Mouse (Mus musculus) MEL (cell line): ENCODE data around the gene Rabep2.

ENCODE experiments used
- CTCF ChIP-seq, 3 experiments: IDR thresholded peaks in 2 of 3; conservative IDR thresholded peaks in 1 of 3; 2 replicates each; pipeline ENCODE4 v1.5.1; 2011 to 2012; ENCODE audit warnings: low read length in 3 of 3, low read depth in 2 of 3, mild to moderate bottlenecking in 2 of 3, improper control_type of control experiment in 1 of 3, inconsistent platforms in 1 of 3, mixed read lengths in 1 of 3, moderate library complexity in 1 of 3; ENCODE audit not compliant: control insufficient read depth in 1 of 3, insufficient read depth in 1 of 3, poor library complexity in 1 of 3, severe bottlenecking in 1 of 3
- EP300 ChIP-seq, 2 experiments: IDR thresholded peaks; 2 replicates each; pipeline ENCODE4 v1.6.1; 2011; ENCODE audit warnings: improper control_type of control experiment in 2 of 2, low read length in 2 of 2, low read depth in 1 of 2, mild to moderate bottlenecking in 1 of 2
- GABPA ChIP-seq: IDR thresholded peaks from 2 replicates; pipeline ENCODE4 v1.6.1; 2012; ENCODE audit warnings: low read depth, mild to moderate bottlenecking, inconsistent platforms, low read length, improper control_type of control experiment, moderate library complexity
- GATA1 ChIP-seq: IDR thresholded peaks from 2 replicates; pipeline ENCODE4 v1.6.1; 2011; ENCODE audit warnings: low read depth, low read length, improper control_type of control experiment
- JUND ChIP-seq: IDR thresholded peaks from 2 replicates; pipeline ENCODE4 v1.6.1; 2011; ENCODE audit warnings: low read depth, mild to moderate bottlenecking, improper control_type of control experiment, low read length
- POLR2A ChIP-seq, 2 experiments: IDR thresholded peaks; 2 replicates each; pipeline ENCODE4 v1.6.1; 2011 to 2012; ENCODE audit warnings: low read length in 2 of 2, mild to moderate bottlenecking in 2 of 2, control low read depth in 1 of 2, improper control_type of control experiment in 1 of 2, low read depth in 1 of 2, moderate library complexity in 1 of 2; ENCODE audit not compliant: control insufficient read depth in 1 of 2, insufficient read depth in 1 of 2, poor library complexity in 1 of 2
- TAL1 ChIP-seq: IDR thresholded peaks from 2 replicates; pipeline ENCODE4 v1.6.1; 2012; ENCODE audit warnings: mild to moderate bottlenecking, inconsistent platforms, low read length, moderate library complexity, mixed read lengths

DNA sequence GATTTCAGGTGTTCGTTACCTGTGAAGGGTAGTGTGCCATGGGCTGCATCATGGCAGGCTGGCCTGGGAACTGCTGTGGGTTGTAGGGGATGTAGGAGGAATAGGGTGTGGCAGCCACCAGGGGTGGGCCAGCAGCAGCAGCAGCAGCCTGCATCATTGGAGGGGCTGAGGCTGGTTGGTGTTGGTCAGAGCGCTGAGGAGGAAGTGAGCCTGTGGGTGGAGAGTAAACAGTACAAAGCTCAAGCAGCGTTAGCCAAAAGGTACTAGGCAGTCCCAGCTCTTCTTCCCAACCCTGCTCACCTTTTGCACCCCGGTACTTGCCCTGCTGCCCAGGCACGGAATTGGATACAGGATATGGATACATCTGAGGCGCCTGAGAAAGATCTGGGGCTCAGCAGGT lies 65.6 kb downstream of the Rabep2 start:
- no peak for TF ChIP-seq JUND
- no peak for TF ChIP-seq EP300 (IDR thresholded peaks at IDR 0.05; ENCODE audit: low read depth in 1 of 2, low read length in 2 of 2)
- TF ChIP-seq GABPA: no peak
- TF ChIP-seq TAL1: no peak
- TF ChIP-seq CTCF (IDR thresholded peaks at IDR 0.05 in 2 of 3, conservative IDR thresholded peaks at IDR 0.05 in 1 of 3; ENCODE audit: control insufficient read depth in 1 of 3, insufficient read depth in 1 of 3, low read depth in 2 of 3, low read length in 3 of 3, poor library complexity in 1 of 3, severe bottlenecking in 1 of 3): no peak
- TF ChIP-seq GATA1: no peak
- TF ChIP-seq POLR2A (IDR thresholded peaks at IDR 0.05; ENCODE audit: control insufficient read depth in 1 of 2, insufficient read depth in 1 of 2, low read depth in 1 of 2, low read length in 2 of 2, poor library complexity in 1 of 2): no peak
